Mouse (Mus musculus): Measurements from ENCODE around the gene Gna15.

- TF ChIP-seq CTCF (IDR thresholded peaks at IDR 0.05; ENCODE audit: low read depth) (no peak), EP300 (IDR thresholded peaks at IDR 0.05; ENCODE audit: low read depth) (no peak)
Measured at GRCm38 (mm10) chr10:81492606-81493240, 31.3 kb downstream of the Gna15 start.
